Mouse (Mus musculus): ENCODE measurements around the gene Chchd3. TPM values are rescaled to one million over a fixed set of nuclear protein-coding genes. Genes with fewer than 3 reads are reported as not detected.

Gene Chchd3
- polyA plus RNA-seq, 1 experiment, result 47.7 TPM

DNA sequence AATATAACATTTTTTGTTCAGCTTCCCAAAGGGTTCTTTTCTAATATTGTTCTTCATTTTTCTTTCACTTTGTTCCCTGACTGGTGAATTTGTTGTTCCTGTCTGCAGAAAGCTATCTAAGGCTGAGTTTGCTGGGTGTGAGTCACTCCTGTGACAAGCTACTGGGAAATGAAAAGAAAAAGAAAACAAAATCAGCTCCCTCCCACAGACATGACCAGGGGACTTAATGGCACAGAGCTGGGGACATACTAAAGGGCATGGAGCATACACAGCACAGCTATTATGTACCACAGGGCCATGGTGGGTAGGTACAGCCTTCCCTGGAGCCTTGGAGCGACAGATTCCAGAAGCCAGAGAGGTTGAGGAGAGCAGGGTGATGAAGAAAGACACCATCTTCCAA, 63.5 kb downstream of the Chchd3 start:
- Histone ChIP-seq H3K4me3 (replicated peaks; ENCODE audit: control insufficient read depth, low read depth, low read length) (no peak overlapping the region), H3K27ac (ENCODE audit: control insufficient read depth, insufficient read depth, low read depth, low read length, poor library complexity) (no peak overlapping the region)
- WGBS, result 79% methylated on average over 1 of the region's 1 CpGs

DNA sequence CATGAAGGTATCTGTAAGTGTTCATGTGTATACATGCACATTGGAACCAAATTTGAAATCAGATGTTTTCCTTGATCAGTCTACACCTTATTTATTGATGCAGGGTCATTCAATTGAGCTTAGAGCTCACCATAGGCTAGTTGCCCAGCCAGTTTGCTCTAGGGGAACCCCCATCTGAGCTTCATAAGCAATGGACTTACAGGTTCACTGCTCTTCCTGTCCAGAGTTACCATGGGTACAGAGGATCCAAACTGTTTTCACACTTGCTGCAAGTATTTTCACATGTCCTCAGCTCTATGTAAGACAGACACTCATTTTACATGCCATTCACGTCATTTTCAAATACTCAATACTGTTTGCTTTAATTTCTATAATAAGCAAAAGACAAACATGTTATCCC, 66.2 kb downstream of the Chchd3 start:
- Histone ChIP-seq H3K4me1 (ENCODE audit: control insufficient read depth, insufficient read depth, low read length) (no peaks in the 10 kb centered on the region), H3K27ac (ENCODE audit: control insufficient read depth, insufficient read depth, low read depth, low read length, poor library complexity) (no peak overlapping the region), H3K4me3 (replicated peaks; ENCODE audit: control insufficient read depth, low read depth, low read length) (no peak overlapping the region)
- 80% methylated on average over 1 of the region's 1 CpGs for WGBS
- TF ChIP-seq CTCF (IDR thresholded peaks at IDR 0.05; ENCODE audit: control insufficient read depth, insufficient read depth, low read length) (no peak), POLR2A (IDR thresholded peaks at IDR 0.05; ENCODE audit: borderline replicate concordance, control insufficient read depth, low read depth, low read length) (no peak)

More for the DNA sequence above, 63.5 kb downstream of the Chchd3 start:
- TF ChIP-seq POLR2A (IDR thresholded peaks at IDR 0.05; ENCODE audit: borderline replicate concordance, control insufficient read depth, low read depth, low read length), result no peak
- TF ChIP-seq CTCF (IDR thresholded peaks at IDR 0.05; ENCODE audit: control insufficient read depth, insufficient read depth, low read length), result no peak
- H3K4me1 ChIP-seq (ENCODE audit: control insufficient read depth, insufficient read depth, low read length), result no peaks in the 10 kb centered on the region; the same call in 1 of the 2 replicates

DNA sequence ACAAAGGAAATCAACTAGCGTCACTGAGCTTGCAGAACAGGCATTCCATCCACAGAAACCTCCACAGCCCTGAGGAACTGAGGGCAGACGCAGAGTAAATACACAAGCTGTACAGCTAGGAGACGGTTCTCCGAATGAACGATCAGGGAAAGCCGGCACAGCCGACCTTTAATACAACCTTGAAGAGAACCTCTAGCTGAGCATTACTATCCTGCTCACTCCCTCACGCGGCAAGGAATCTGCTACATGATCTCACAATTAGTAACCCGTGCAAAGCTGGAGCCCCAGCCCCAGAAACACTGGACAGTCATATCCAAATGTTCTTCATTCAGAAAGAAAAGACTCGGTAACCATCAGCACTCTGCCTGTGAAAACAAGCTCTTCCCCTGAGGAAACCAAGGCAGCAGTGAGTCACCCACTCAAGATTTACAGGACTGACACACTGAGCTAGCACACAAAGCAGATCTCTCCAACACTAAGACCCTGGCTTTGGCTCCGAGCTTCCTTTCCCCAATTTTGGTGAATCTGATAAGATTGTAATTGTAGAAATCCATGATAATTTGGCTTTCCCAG, 69.9 kb downstream of the Chchd3 start:
- WGBS, result 84% methylated on average over 12 of the region's 12 CpGs
- TF ChIP-seq CTCF (IDR thresholded peaks at IDR 0.05; ENCODE audit: control insufficient read depth, insufficient read depth, low read length) (no peak), POLR2A (IDR thresholded peaks at IDR 0.05; ENCODE audit: borderline replicate concordance, control insufficient read depth, low read depth, low read length) (no peak)
- Histone ChIP-seq H3K4me1 (ENCODE audit: control insufficient read depth, insufficient read depth, low read length) (no peaks in the 10 kb centered on the region), H3K27ac (ENCODE audit: control insufficient read depth, insufficient read depth, low read depth, low read length, poor library complexity) (no peak overlapping the region), H3K4me3 (replicated peaks; ENCODE audit: control insufficient read depth, low read depth, low read length) (no peak overlapping the region)

DNA sequence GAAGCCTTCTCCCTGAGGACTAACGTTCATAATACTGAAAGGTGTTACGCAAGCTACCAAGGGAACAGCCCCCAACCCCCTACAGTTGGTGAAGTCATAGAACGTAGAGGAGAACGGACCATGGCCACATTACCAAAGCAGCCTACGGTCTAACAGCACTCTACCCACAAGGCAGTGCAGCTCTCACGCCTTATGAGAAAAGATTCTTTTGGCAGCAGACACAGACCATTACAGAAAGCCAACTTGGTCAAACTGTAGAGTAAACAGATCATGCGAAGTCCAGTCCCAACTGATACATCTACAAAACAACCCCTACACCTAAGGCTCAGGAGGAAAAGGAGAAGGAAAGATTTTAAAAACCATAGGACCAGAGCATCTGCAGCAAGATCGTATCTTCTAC, 71.5 kb downstream of the Chchd3 start:
- TF ChIP-seq CTCF (IDR thresholded peaks at IDR 0.05; ENCODE audit: control insufficient read depth, insufficient read depth, low read length), result no peak
- TF ChIP-seq POLR2A (IDR thresholded peaks at IDR 0.05; ENCODE audit: borderline replicate concordance, control insufficient read depth, low read depth, low read length), result no peak
- no peaks in the 10 kb centered on the region for H3K4me1 ChIP-seq (ENCODE audit: control insufficient read depth, insufficient read depth, low read length)
- 87% methylated on average over 8 of the region's 8 CpGs for WGBS

DNA sequence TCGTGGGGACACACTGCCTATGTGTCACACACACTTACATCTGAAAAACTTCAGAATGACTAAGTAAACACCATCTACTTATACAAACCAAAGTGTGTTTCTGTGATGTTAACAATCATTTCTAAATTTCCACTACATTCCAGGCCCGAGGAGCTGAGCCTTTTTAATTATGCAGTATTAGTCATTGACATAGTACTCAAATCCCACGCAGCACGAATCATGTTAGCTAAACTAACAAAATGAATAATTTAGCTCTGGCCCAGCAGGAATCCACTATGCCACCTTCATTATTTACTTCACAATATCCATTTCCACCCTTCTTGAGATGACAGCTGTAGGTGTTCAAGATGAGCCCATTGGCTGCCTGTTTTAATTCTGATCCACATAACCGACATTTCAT, 76.2 kb downstream of the Chchd3 start:
- no peak overlapping the region for H3K4me3 ChIP-seq (replicated peaks; ENCODE audit: control insufficient read depth, low read depth, low read length)
- H3K27ac ChIP-seq (ENCODE audit: control insufficient read depth, insufficient read depth, low read depth, low read length, poor library complexity), result no peak overlapping the region
- no peaks in the 10 kb centered on the region for H3K4me1 ChIP-seq (ENCODE audit: control insufficient read depth, insufficient read depth, low read length)
- WGBS, result 88% methylated on average over 5 of the region's 5 CpGs
- no peak for TF ChIP-seq CTCF (IDR thresholded peaks at IDR 0.05; ENCODE audit: control insufficient read depth, insufficient read depth, low read length)
- no peak for TF ChIP-seq POLR2A (IDR thresholded peaks at IDR 0.05; ENCODE audit: borderline replicate concordance, control insufficient read depth, low read depth, low read length)

More for the DNA sequence above, 71.5 kb downstream of the Chchd3 start:
- Histone ChIP-seq H3K27ac (ENCODE audit: control insufficient read depth, insufficient read depth, low read depth, low read length, poor library complexity) (no peak overlapping the region), H3K4me3 (replicated peaks; ENCODE audit: control insufficient read depth, low read depth, low read length) (no peak overlapping the region)

DNA sequence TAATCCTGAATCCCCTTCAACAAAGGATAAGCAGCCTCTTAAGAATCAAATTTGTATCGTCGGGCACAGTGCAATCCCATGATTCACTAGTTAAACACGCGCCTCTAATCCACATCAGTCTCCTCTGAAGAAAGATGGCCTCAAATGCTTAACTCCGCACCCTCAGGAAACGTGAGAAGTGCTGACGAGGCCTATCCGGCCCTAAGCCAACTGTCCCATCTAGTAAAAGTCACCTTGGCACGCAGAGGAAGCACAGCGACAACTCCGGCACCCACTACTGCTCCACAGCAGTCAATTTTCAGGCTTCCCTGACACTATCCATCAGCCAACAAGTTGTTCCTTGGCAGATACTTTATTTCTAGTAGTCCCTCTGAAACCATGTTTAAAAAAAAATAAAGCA, 78.8 kb downstream of the Chchd3 start:
- TF ChIP-seq CTCF (IDR thresholded peaks at IDR 0.05; ENCODE audit: control insufficient read depth, insufficient read depth, low read length) (no peak), POLR2A (IDR thresholded peaks at IDR 0.05; ENCODE audit: borderline replicate concordance, control insufficient read depth, low read depth, low read length) (no peak)
- no peak overlapping the region for H3K27ac ChIP-seq (ENCODE audit: control insufficient read depth, insufficient read depth, low read depth, low read length, poor library complexity)
- WGBS, result 89% methylated on average over 11 of the region's 11 CpGs
- H3K4me3 ChIP-seq (replicated peaks; ENCODE audit: control insufficient read depth, low read depth, low read length), result no peak overlapping the region
- H3K4me1 ChIP-seq (ENCODE audit: control insufficient read depth, insufficient read depth, low read length), result no peaks in the 10 kb centered on the region

DNA sequence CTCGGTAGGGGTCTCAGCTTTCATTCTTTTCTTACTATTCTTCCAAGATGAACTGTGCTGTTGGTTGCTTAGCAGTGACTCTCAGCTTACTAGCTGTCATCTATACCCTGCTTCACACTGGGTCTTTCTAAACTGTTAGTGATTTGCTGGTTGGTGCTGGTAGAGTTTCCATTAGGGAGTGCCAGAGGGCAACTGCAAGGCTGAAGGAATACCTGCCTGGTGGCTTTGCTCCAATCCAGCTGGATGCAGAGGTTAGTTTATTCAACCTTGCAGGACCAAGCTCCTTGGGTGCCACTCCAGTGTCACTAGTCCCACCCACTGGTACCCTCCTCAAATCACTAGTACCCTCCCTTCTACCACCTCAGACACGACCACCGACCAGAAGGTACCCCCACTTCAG, 81.2 kb downstream of the Chchd3 start:
- H3K27ac ChIP-seq (ENCODE audit: control insufficient read depth, insufficient read depth, low read depth, low read length, poor library complexity), result no peak overlapping the region
- 84% methylated on average over 3 of the region's 3 CpGs for WGBS

DNA sequence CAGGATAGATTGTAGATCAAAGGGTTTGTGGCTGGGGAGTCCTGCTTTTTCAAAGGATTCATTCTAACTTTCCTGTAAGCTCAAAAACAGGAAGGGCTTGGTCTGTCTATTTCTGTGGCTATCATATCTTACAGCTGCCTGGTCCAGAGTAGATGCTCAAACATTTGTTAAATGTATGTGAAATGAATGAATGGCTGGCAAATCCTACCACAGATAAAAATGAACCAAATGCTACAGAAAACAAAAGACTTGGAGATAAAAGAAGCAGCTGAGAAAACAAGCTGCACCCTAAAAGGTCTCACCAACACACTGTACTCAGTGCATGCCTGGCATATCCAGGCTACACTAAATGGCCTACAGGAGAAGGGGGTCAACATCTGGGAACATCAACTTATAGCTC, 88.1 kb downstream of the Chchd3 start:
- no peaks in the 10 kb centered on the region for H3K4me1 ChIP-seq (ENCODE audit: control insufficient read depth, insufficient read depth, low read length)
- no peak overlapping the region for H3K4me3 ChIP-seq (replicated peaks; ENCODE audit: control insufficient read depth, low read depth, low read length)
- H3K27ac ChIP-seq (ENCODE audit: control insufficient read depth, insufficient read depth, low read depth, low read length, poor library complexity), result no peak overlapping the region
- TF ChIP-seq POLR2A (IDR thresholded peaks at IDR 0.05; ENCODE audit: borderline replicate concordance, control insufficient read depth, low read depth, low read length), result no peak
- no peak for TF ChIP-seq CTCF (IDR thresholded peaks at IDR 0.05; ENCODE audit: control insufficient read depth, insufficient read depth, low read length)

More for the DNA sequence above, 81.2 kb downstream of the Chchd3 start:
- TF ChIP-seq CTCF (IDR thresholded peaks at IDR 0.05; ENCODE audit: control insufficient read depth, insufficient read depth, low read length) (no peak), POLR2A (IDR thresholded peaks at IDR 0.05; ENCODE audit: borderline replicate concordance, control insufficient read depth, low read depth, low read length) (no peak)
- H3K4me1 ChIP-seq (ENCODE audit: control insufficient read depth, insufficient read depth, low read length), result no peaks in the 10 kb centered on the region
- H3K4me3 ChIP-seq (replicated peaks; ENCODE audit: control insufficient read depth, low read depth, low read length), result no peak overlapping the region

DNA sequence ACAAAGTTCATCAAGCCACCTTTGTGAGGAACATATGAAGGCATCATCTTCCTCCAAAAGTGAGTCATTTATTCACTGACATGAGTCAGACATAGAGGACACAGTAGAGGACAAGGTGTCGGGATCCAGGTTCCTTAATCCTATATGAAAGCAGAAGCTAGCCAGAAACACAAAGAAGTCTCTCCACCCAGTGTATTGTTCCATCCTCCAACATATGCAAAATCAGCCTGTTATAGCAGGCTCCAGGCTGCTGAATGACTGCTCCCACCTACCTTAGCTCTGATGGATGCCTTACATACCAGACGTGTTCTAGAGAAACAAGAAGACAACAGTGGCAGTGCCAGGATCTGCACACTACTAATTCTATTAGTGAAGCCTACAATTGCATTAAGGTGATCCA, 91.1 kb downstream of the Chchd3 start:
- H3K4me1 ChIP-seq (ENCODE audit: control insufficient read depth, insufficient read depth, low read length), result no peaks in the 10 kb centered on the region
- 85% methylated on average over 2 of the region's 2 CpGs for WGBS
- no peak for TF ChIP-seq POLR2A (IDR thresholded peaks at IDR 0.05; ENCODE audit: borderline replicate concordance, control insufficient read depth, low read depth, low read length)
- TF ChIP-seq CTCF (IDR thresholded peaks at IDR 0.05; ENCODE audit: control insufficient read depth, insufficient read depth, low read length), result no peak
- no peak overlapping the region for H3K4me3 ChIP-seq (replicated peaks; ENCODE audit: control insufficient read depth, low read depth, low read length)
- H3K27ac ChIP-seq (ENCODE audit: control insufficient read depth, insufficient read depth, low read depth, low read length, poor library complexity), result no peak overlapping the region
